Mouse (Mus musculus): ENCODE measurements around the gene Donson. TPM values are rescaled to one million over a fixed set of nuclear protein-coding genes. Genes with fewer than 3 reads are reported as not detected.

Gene Donson
- total RNA-seq, 2 experiments from 2014 or later, result 24.4 to 28.8 TPM

GRCm38 (mm10) chr16:91628673-91629072 is 59.9 kb downstream of the Donson start:
- DNase-seq (ENCODE audit: low spot score in 2 of 2), result no peak
- Histone ChIP-seq H3K27ac (no peak overlapping the region), H3K4me3 (no peak overlapping the region)
- no peak for TF ChIP-seq CTCF (conservative IDR thresholded peaks at IDR 0.05)

GRCm38 (mm10) chr16:91627831-91628230 is 60.7 kb downstream of the Donson start:
- no peak for DNase-seq (ENCODE audit: low spot score in 2 of 2)
- TF ChIP-seq CTCF (conservative IDR thresholded peaks at IDR 0.05), result no peak
- H3K4me3 ChIP-seq, result no peak overlapping the region
- H3K27ac ChIP-seq, result no peak overlapping the region

Other genes with a start within 250 kb of the Donson start
- 10 to 100 TPM; 42.2 to 45.9 TPM for gene Ifnar1, start 203.5 kb downstream of the Donson start, total RNA-seq (2021)
- 10 to 100 TPM; 49.2 to 50.6 TPM for gene Ifngr2, start 141.7 kb downstream of the Donson start, total RNA-seq (2021)
- gene Tmem50b, start 91.0 kb downstream of the Donson start, total RNA-seq (2021), result 100 to 1,000 TPM in 1 of 2 experiments, 10 to 100 TPM in 1; 97.3 to 104 TPM
- 10 to 100 TPM; 10.3 to 10.5 TPM for gene Dnajc28, start 69.7 kb downstream of the Donson start, total RNA-seq (2021)
- 10 to 100 TPM; 52.9 to 54.3 TPM for gene Gart, start 41.8 kb downstream of the Donson start, total RNA-seq (2021)
- 100 to 1,000 TPM; 259 to 285 TPM for gene Son, start 41.3 kb downstream of the Donson start, total RNA-seq (2021)
- 100 to 1,000 TPM; 104 to 111 TPM for gene Cryzl1, start 40.2 kb upstream of the Donson start, total RNA-seq (2021)
- gene Itsn1, start 40.5 kb upstream of the Donson start, total RNA-seq (2021), result 100 to 1,000 TPM; 160 to 176 TPM